Mouse (Mus musculus) brain, embryonic 14.5 days (tissue): Measurements from ENCODE around the gene Rxfp2.

ENCODE experiments used
- CTCF ChIP-seq: fragments of 200-500 bp; IDR thresholded peaks from 2 replicates; pipeline ENCODE4 v1.5.1; 2012; ENCODE audit warnings: inconsistent platforms, mild to moderate bottlenecking, moderate library complexity, borderline replicate concordance; ENCODE audit not compliant: insufficient read depth, insufficient read length; ENCODE audit errors: extremely low read depth
- POLR2A ChIP-seq: fragments of 200-500 bp; IDR thresholded peaks from 2 replicates; pipeline ENCODE4 v1.6.1; 2012; ENCODE audit warnings: mild to moderate bottlenecking, inconsistent platforms, borderline replicate concordance; ENCODE audit not compliant: poor library complexity, insufficient read depth, insufficient read length, severe bottlenecking; ENCODE audit errors: extremely low read depth

GRCm38 (mm10) chr5:150026509-150027087, 8.1 kb downstream of the Rxfp2 start:
- TF ChIP-seq CTCF (no peak), POLR2A (no peak)
